Mouse (Mus musculus) splenic B cell, adult 2 months (primary cell): ENCODE results near the gene 2300002M23Rik.

Experiments used
- DNase-seq: peaks from one replicate; pipeline ENCODE4 v3.0.0-alpha.2; 2011; ENCODE audit warnings: low read depth, low spot score
- H3K27me3 ChIP-seq: 2 replicates; pipeline ENCODE4 v1.6.1; 2012; ENCODE audit warnings: mild to moderate bottlenecking, low read length, moderate library complexity, mixed read lengths; ENCODE audit not compliant: control insufficient read depth, poor library complexity, insufficient read depth, severe bottlenecking
- H3K36me3 ChIP-seq: 2 replicates; pipeline ENCODE4 v1.6.1; 2012; ENCODE audit warnings: mild to moderate bottlenecking, low read length, moderate library complexity, mixed read lengths; ENCODE audit not compliant: control insufficient read depth, poor library complexity, insufficient read depth, severe bottlenecking

2300002M23Rik gene

DNA sequence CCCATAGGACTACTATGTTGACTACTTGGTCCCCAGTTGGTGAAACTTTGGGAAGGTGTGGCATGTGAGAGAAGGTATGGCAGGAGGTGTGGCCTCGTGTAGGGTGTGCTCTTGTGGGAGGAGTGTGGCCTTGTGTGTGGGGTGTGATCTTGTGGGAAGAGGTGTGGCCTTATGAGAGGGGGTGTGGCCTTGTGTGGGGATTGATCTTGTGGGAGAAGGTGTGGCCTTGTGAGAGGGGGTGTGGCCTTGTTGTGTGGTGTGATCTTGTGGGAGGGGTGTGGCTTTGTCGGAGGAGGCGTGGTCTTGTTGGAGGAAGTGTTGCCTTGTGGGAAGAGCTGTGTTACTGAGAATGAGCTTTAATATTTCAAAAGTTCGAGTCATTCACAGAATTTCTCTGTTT is 49.9 kb downstream of the 2300002M23Rik start:
- Histone ChIP-seq H3K27me3 (no peaks in the 10 kb centered on the region), H3K36me3 (no peaks in the 10 kb centered on the region)
- peak; percentile 11 for DNase-seq
